ENCODE assay signal across 11 mouse cellular contexts in genomic region chr1:64338575-64338961, GRCm38 (mm10).
DNase-seq lines count a peak whose midpoint lies in the region; ATAC-seq and TF ChIP-seq lines count a peak whose summit lies in the region.
"Had no signal": no experiment of that assay in that cellular context is flagged by ENCODE, and none has a peak within 500 bp of the region (broad histone marks: within the 10 kb centered on the region; RNA-seq: fewer than 3 reads in every experiment).

No protein-coding gene starts in this region.

- H3K4me1 ChIP-seq in lung, embryonic 14.5 days (ENCODE audit: insufficient read depth): no peaks in the 10 kb centered on the region
- peaks cover 8% of the 10 kb centered on the region for H3K4me1 ChIP-seq in hindbrain, embryonic 15.5 days (replicated peaks)
- no peaks in the 10 kb centered on the region; the same call in 1 of the 2 replicates for H3K4me1 ChIP-seq in liver, embryonic 11.5 days (replicated peaks; ENCODE audit: control insufficient read depth, insufficient read depth, low read length)
- H3K4me1 ChIP-seq: heart, embryonic 12.5 days had no signal

- H3K27me3 ChIP-seq in lung, embryonic 14.5 days (ENCODE audit: insufficient read depth, low read length): no peaks in the 10 kb centered on the region
- no peaks in the 10 kb centered on the region for H3K27me3 ChIP-seq in hindbrain, embryonic 15.5 days
- no peaks in the 10 kb centered on the region for H3K27me3 ChIP-seq in liver, embryonic 11.5 days (replicated peaks; ENCODE audit: control insufficient read depth, insufficient read depth, low read length)
- H3K27me3 ChIP-seq: heart, embryonic 12.5 days had no signal

- no peaks in the 10 kb centered on the region for H3K9me3 ChIP-seq in lung, embryonic 14.5 days (ENCODE audit: low read depth, low read length)
- H3K9me3 ChIP-seq in hindbrain, embryonic 15.5 days: no peaks in the 10 kb centered on the region
- no peaks in the 10 kb centered on the region for H3K9me3 ChIP-seq in liver, embryonic 11.5 days (ENCODE audit: control insufficient read depth, low read length)
- H3K9me3 ChIP-seq: heart, embryonic 12.5 days had no signal

- 44% methylated on average over 9 of the region's 9 CpGs for WGBS in lung, embryonic 14.5 days
- 48% methylated on average over 9 of the region's 9 CpGs for WGBS in hindbrain, embryonic 15.5 days
- WGBS in liver, embryonic 11.5 days: 37% methylated on average over 9 of the region's 9 CpGs

- no peaks in the 10 kb centered on the region for H3K36me3 ChIP-seq in lung, embryonic 14.5 days (ENCODE audit: insufficient read depth)
- no peaks in the 10 kb centered on the region for H3K36me3 ChIP-seq in hindbrain, embryonic 15.5 days
- H3K36me3 ChIP-seq in liver, embryonic 11.5 days (ENCODE audit: control insufficient read depth, insufficient read depth, low read length): no peaks in the 10 kb centered on the region
- H3K36me3 ChIP-seq: heart, embryonic 12.5 days had no signal

- TF ChIP-seq CTCF in lung, embryonic 14.5 days (IDR thresholded peaks at IDR 0.05; ENCODE audit: low read depth): no peak

- no peak overlapping the region for H3K4me2 ChIP-seq in lung, embryonic 14.5 days
- peak overlapping the region; percentile 32 for H3K4me2 ChIP-seq in hindbrain, embryonic 15.5 days
- H3K4me2 ChIP-seq in liver, embryonic 11.5 days: no peak overlapping the region
- H3K4me2 ChIP-seq: heart, embryonic 12.5 days had no signal

- no peak overlapping the region for H3K4me3 ChIP-seq in lung, embryonic 14.5 days (ENCODE audit: low read depth, low read length)
- no peak overlapping the region for H3K4me3 ChIP-seq in hindbrain, embryonic 15.5 days
- no peak overlapping the region for H3K4me3 ChIP-seq in liver, embryonic 11.5 days (ENCODE audit: low read depth, low read length)
- H3K4me3 ChIP-seq: heart, embryonic 12.5 days had no signal

- H3K27ac ChIP-seq in lung, embryonic 14.5 days (ENCODE audit: low read depth): no peak overlapping the region
- peak overlapping the region; percentile 31; the same call in 1 of the 2 replicates for H3K27ac ChIP-seq in hindbrain, embryonic 15.5 days (replicated peaks)
- H3K27ac ChIP-seq in liver, embryonic 11.5 days (ENCODE audit: low read depth, low read length): no peak overlapping the region

- peak; percentile 55 for DNase-seq in lung, embryonic 14.5 days
- no peak for DNase-seq in lung, postnatal 25 days (ENCODE audit: low spot score)
- DNase-seq in embryo, embryonic 11 days: peak; percentile 45
- peak; percentile 0 to 4 for DNase-seq in natural killer cell, adult 2 months (ENCODE audit: low spot score in 2 of 2)
- DNase-seq in ovary, postnatal 36 days (ENCODE audit: low spot score): no peak
- DNase-seq in liver, embryonic 11.5 days (ENCODE audit: low spot score): no peak
- DNase-seq in spleen, adult 12 weeks (ENCODE audit: low spot score): no peak
- DNase-seq: cerebellum, adult 9-11 months; thymus, postnatal 4 days had no signal

- ATAC-seq in lung, embryonic 14.5 days (ENCODE audit: insufficient read depth): no peak
- ATAC-seq in hindbrain, embryonic 15.5 days (ENCODE audit: low FRiP score, low read depth): no peak
- ATAC-seq in liver, embryonic 11.5 days (replicated peaks; ENCODE audit: low FRiP score): no peak

- no peak overlapping the region for H3K9ac ChIP-seq in lung, embryonic 14.5 days
- no peak overlapping the region for H3K9ac ChIP-seq in hindbrain, embryonic 15.5 days
- H3K9ac ChIP-seq in liver, embryonic 11.5 days (ENCODE audit: low read depth, low read length): no peak overlapping the region
- H3K9ac ChIP-seq: heart, embryonic 12.5 days had no signal

Comparison
In these comparisons a context has a peak if more than half of its experiments do, and no peak if none do; other contexts are left out.
1. DNase-seq: peak in lung, embryonic 14.5 days (single experiment), embryo, embryonic 11 days (single experiment) and natural killer cell, adult 2 months (2 of 2); none in lung, postnatal 25 days (single experiment), ovary, postnatal 36 days (single experiment), liver, embryonic 11.5 days (single experiment) and spleen, adult 12 weeks (single experiment).